Mouse (Mus musculus) liver, embryonic 14.5 days (tissue): Measurements from ENCODE around the gene Lpcat3.
A peak's percentile ranks its signal among the peaks of the same experiment; 100 is the strongest.

Experiments used
- CTCF ChIP-seq: IDR thresholded peaks from 2 replicates; pipeline ENCODE4 v1.5.1; 2016; ENCODE audit warnings: antibody characterized with exemption, low read depth, control low read depth
- EP300 ChIP-seq: IDR thresholded peaks from 2 replicates; pipeline ENCODE4 v1.6.1; 2016; ENCODE audit warnings: antibody characterized with exemption, low read depth

DNA sequence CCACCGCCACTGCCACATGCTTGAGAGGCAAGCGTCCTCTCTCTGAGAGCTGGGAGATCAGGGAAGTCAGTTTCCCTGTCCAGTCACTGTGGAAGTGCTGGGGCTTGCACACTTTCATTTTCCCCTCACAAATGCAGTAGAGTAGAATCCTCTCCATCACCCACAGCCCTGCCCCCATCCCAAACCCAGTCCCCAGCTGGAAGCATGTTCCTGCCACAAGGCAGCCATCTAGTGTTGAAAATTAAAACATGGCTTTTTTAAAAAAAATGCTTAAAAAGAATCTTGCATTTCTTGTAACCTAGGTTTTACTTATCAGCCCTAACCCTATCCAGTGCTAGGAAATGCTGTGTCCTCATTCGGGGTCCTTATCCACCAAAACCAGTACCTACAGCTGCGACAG lies 22.8 kb upstream of the Lpcat3 start:
- TF ChIP-seq CTCF (0 out of 2 replicates have a peak, but pooled peaks have one; percentile 19), EP300 (no peak)
